Mouse (Mus musculus) stomach, adult 2 months (tissue): ENCODE results near the gene Vstm2b. TPM values are rescaled to one million over a fixed set of nuclear protein-coding genes. Genes with fewer than 3 reads are reported as not detected.

ENCODE experiments used
- polyA plus RNA-seq: library from polyadenylated mRNA; depleted of rRNA; stranded (reverse); fragments of >200 nt; gene quantifications from 2 replicates; pipeline ENCODE4 v1.2.3, GENCODE M21; 2012; rRNA removed

The Vstm2b gene
- polyA plus RNA-seq: 145 and 190 TPM in 2 replicates

DNA sequence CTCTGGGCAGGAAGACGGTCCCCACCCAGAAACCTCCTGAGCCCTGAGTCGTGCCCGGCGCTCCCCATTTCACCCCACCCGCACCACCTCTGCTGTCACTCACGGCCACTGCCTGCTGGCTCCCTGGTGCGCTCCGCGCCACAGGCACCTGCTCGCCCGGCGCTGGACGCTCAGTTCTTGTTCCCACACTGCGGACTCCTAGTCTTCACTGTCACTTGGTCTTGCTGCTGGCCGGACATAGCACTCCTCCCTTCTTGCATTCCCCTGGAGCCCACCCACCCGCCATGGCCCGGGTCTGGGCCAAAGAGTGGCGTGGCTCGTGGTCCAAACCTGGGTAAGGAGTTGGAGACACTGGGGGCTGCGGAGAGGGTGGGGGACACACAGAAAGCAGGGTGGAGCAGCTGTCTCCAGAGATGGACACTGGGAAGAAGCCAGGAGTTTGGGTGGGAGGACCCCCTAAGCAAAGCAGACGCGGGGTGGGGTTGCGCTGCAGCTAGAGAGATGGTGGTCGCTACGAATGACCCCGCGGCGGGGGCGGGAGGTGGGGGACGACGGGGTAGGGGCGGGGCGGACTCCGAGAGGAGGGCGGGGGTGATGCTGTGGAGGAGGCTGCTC is at the start of gene Vstm2b:
TSS of gene Vstm2b (plus strand) at position 233 of the 615 bp plus-strand sequence.

Other genes with a start within 250 kb of the Vstm2b start
- gene 4930433I11Rik, start 89.2 kb downstream of the Vstm2b start, polyA plus RNA-seq: not detected in 2 replicates
- not detected in 2 replicates for gene Gm4884, start 134.4 kb downstream of the Vstm2b start, polyA plus RNA-seq